ENCODE assay signal across 8 mouse cellular contexts in genomic region chr7:67372729-67373583, GRCm38 (mm10). TPM values are rescaled to one million over a fixed set of nuclear protein-coding genes. Genes with fewer than 3 reads are reported as not detected.
DNase-seq lines count a peak whose midpoint lies in the region; ATAC-seq and TF ChIP-seq lines count a peak whose summit lies in the region.

TSS of gene Mef2a (minus strand) at chr7:67372858.

- H3K4me3 ChIP-seq in embryonic facial prominence, embryonic 13.5 days, result peak within 1 kb of the TSS; percentile 90
- peak within 1 kb of the TSS; percentile 99 for H3K4me3 ChIP-seq in kidney, adult 2 months (ENCODE audit: insufficient read depth, low read depth, low read length)
- peak within 1 kb of the TSS; percentile 91 for H3K4me3 ChIP-seq in limb, embryonic 12.5 days (replicated peaks)
- peak within 1 kb of the TSS; percentile 78 for H3K4me3 ChIP-seq in midbrain, embryonic 15.5 days
- H3K4me3 ChIP-seq in spleen, adult 2 months (ENCODE audit: extremely low read depth, insufficient read depth, insufficient read length), result peak within 1 kb of the TSS; percentile 89

- H3K36me3 ChIP-seq in embryonic facial prominence, embryonic 13.5 days, result no peaks in the 10 kb centered on the region
- no peaks in the 10 kb centered on the region for H3K36me3 ChIP-seq in kidney, adult 2 months (ENCODE audit: control insufficient read depth, insufficient read depth, low read length)
- no peaks in the 10 kb centered on the region for H3K36me3 ChIP-seq in limb, embryonic 12.5 days
- no peaks in the 10 kb centered on the region for H3K36me3 ChIP-seq in midbrain, embryonic 15.5 days (replicated peaks)
- H3K36me3 ChIP-seq in spleen, adult 2 months (ENCODE audit: control insufficient read depth, insufficient read depth, low read length), result no peaks in the 10 kb centered on the region

- no peaks in the 10 kb centered on the region for H3K27me3 ChIP-seq in embryonic facial prominence, embryonic 13.5 days
- H3K27me3 ChIP-seq in kidney, adult 2 months (replicated peaks; ENCODE audit: control insufficient read depth, insufficient read depth, low read length), result no peaks in the 10 kb centered on the region
- H3K27me3 ChIP-seq in limb, embryonic 12.5 days, result no peaks in the 10 kb centered on the region
- H3K27me3 ChIP-seq in midbrain, embryonic 15.5 days (replicated peaks), result no peaks in the 10 kb centered on the region
- H3K27me3 ChIP-seq in spleen, adult 2 months (ENCODE audit: control insufficient read depth, insufficient read depth, low read length), result no peaks in the 10 kb centered on the region

- H3K27ac ChIP-seq in embryonic facial prominence, embryonic 13.5 days, result peak within 1 kb of the TSS; percentile 99
- H3K27ac ChIP-seq in kidney, adult 2 months (ENCODE audit: insufficient read depth, low read depth, low read length), result peak within 1 kb of the TSS; percentile 98
- H3K27ac ChIP-seq in limb, embryonic 12.5 days, result peak within 1 kb of the TSS; percentile 99
- H3K27ac ChIP-seq in midbrain, embryonic 15.5 days, result peak within 1 kb of the TSS; percentile 100
- H3K27ac ChIP-seq in spleen, adult 2 months (ENCODE audit: insufficient read depth, low read length), result peak within 1 kb of the TSS; percentile 99

- H3K9me3 ChIP-seq in embryonic facial prominence, embryonic 13.5 days, result no peaks in the 10 kb centered on the region
- H3K9me3 ChIP-seq in limb, embryonic 12.5 days, result no peaks in the 10 kb centered on the region
- H3K9me3 ChIP-seq in midbrain, embryonic 15.5 days, result no peaks in the 10 kb centered on the region

- under 1% methylated on average over 89 of the region's 89 CpGs for WGBS in embryonic facial prominence, embryonic 13.5 days
- WGBS in kidney, adult 2 months, result under 1% methylated on average over 89 of the region's 89 CpGs
- WGBS in limb, embryonic 12.5 days, result under 1% methylated on average over 79 of the region's 89 CpGs
- under 1% methylated on average over 89 of the region's 89 CpGs for WGBS in midbrain, embryonic 15.5 days
- WGBS in spleen, adult 2 months, result under 1% methylated on average over 89 of the region's 89 CpGs

- H3K4me2 ChIP-seq in embryonic facial prominence, embryonic 13.5 days, result peak within 1 kb of the TSS; percentile 95
- peak within 1 kb of the TSS; percentile 92 for H3K4me2 ChIP-seq in limb, embryonic 12.5 days
- peak within 1 kb of the TSS; percentile 98 for H3K4me2 ChIP-seq in midbrain, embryonic 15.5 days

- TF ChIP-seq POLR2A in kidney, adult 2 months (IDR thresholded peaks at IDR 0.05; ENCODE audit: low read depth, low read length), result peak; percentile 35
- peak; percentile 86 for TF ChIP-seq POLR2A in spleen, adult 2 months (IDR thresholded peaks at IDR 0.05; ENCODE audit: low read depth, low read length)

- peak; percentile 87 for ATAC-seq in embryonic facial prominence, embryonic 13.5 days (ENCODE audit: insufficient number of reproducible peaks, insufficient read depth, low FRiP score, low TSS enrichment, low read depth)
- peak; percentile 85 for ATAC-seq in limb, embryonic 12.5 days (ENCODE audit: insufficient number of reproducible peaks, insufficient read depth, low FRiP score, low TSS enrichment, low read depth)
- ATAC-seq in midbrain, embryonic 15.5 days (replicated peaks), result peak; percentile 95

- peak within 1 kb of the TSS; percentile 98 for H3K9ac ChIP-seq in embryonic facial prominence, embryonic 13.5 days
- H3K9ac ChIP-seq in limb, embryonic 12.5 days (replicated peaks), result peak within 1 kb of the TSS; percentile 96
- peak within 1 kb of the TSS; percentile 99 for H3K9ac ChIP-seq in midbrain, embryonic 15.5 days

- peaks cover 13% of the 10 kb centered on the region for H3K4me1 ChIP-seq in embryonic facial prominence, embryonic 13.5 days
- H3K4me1 ChIP-seq in kidney, adult 2 months (ENCODE audit: control insufficient read depth, insufficient read depth, low read length), result peaks cover 17% of the 10 kb centered on the region
- peaks cover 12% of the 10 kb centered on the region for H3K4me1 ChIP-seq in limb, embryonic 12.5 days (replicated peaks)
- peaks cover 15% of the 10 kb centered on the region for H3K4me1 ChIP-seq in midbrain, embryonic 15.5 days
- H3K4me1 ChIP-seq in spleen, adult 2 months (ENCODE audit: control insufficient read depth, insufficient read depth, insufficient read length), result peaks cover 8% of the 10 kb centered on the region

- no peak for TF ChIP-seq CTCF in kidney, adult 2 months (conservative IDR thresholded peaks at IDR 0.05; ENCODE audit: insufficient read depth, insufficient read length, low read depth, low read length)
- TF ChIP-seq CTCF in spleen, adult 2 months (IDR thresholded peaks at IDR 0.05; ENCODE audit: extremely low read depth, insufficient read depth, insufficient read length, insufficient replicate concordance), result no peak

- peak; percentile 91 for DNase-seq in 3134 (ENCODE audit: extremely low read depth, insufficient read length, low spot score)
- peak; percentile 98 for DNase-seq in adrenal gland, postnatal 36 days
- peak; percentile 97 to 99 for DNase-seq in heart, adult 18-20 months
- peak; percentile 98 for DNase-seq in kidney, adult 2 months
- DNase-seq in spleen, adult 2 months (ENCODE audit: low read depth in 1 of 2, low spot score in 2 of 2), result peak; percentile 90 to 93

RNA-seq across cellular contexts. Expression of gene Mef2a, which starts in this region (rescaled TPM):
- total RNA-seq in adrenal gland, postnatal 36 days (2021), result 10 to 100 TPM; 52.6 to 57.7 TPM
- polyA plus RNA-seq in embryonic facial prominence, embryonic 13.5 days (2015; fragmentation: Nextera tagmentation; extraction: Ambion mirVana), result 38.4 and 47.5 TPM in 2 replicates
- 100 to 1,000 TPM; 131 to 135 TPM for total RNA-seq in heart, adult 18-20 months (2021)
- polyA plus RNA-seq in kidney, adult 2 months (2012; rRNA removed), result 21.2 and 22.2 TPM in 2 replicates
- polyA plus RNA-seq in limb, embryonic 12.5 days (2016; fragmentation: Nextera tagmentation; extraction: Ambion mirVana), result 30.3 and 32.0 TPM in 2 replicates
- polyA plus RNA-seq in midbrain, embryonic 15.5 days (2015; fragmentation: Nextera tagmentation; extraction: Ambion mirVana), result 36.3 and 41.0 TPM in 2 replicates
- 17.5 and 20.3 TPM in 2 replicates for polyA plus RNA-seq in spleen, adult 2 months (2012; rRNA removed)

Comparison
In these comparisons a context has a peak if more than half of its experiments do, and no peak if none do; other contexts are left out.
1. Peak in every context shown above with its lines: DNase-seq, ATAC-seq, H3K4me3 ChIP-seq and H3K27ac ChIP-seq.